Mouse (Mus musculus): ENCODE measurements at regions not wholly inside any gene's neighbourhood (a gene's known extent, or its start where the extent isn't known, plus 50 kb on each side); places are given as distances from the start of the nearest gene placed in this dataset.

GRCm38 (mm10) chr3:60266666-60267415 lies 185.2 kb downstream of the Sucnr1 start:
- H3K27me3 ChIP-seq (ENCODE audit: control insufficient read depth, insufficient read depth, insufficient read length): no peaks in the 10 kb centered on the region
- no peak overlapping the region for H3K4me2 ChIP-seq (ENCODE audit: low read depth)
- TF ChIP-seq CEBPB (IDR thresholded peaks at IDR 0.05; ENCODE audit: insufficient read depth, poor library complexity, severe bottlenecking) (no peak), POLR2A (IDR thresholded peaks at IDR 0.05; ENCODE audit: insufficient read length, low read depth) (no peak), MYOG (IDR thresholded peaks at IDR 0.05; ENCODE audit: control insufficient read depth in 1 of 3, insufficient read depth in 1 of 3, insufficient read length in 2 of 3, low read depth in 2 of 3) (no peak), USF1 (IDR thresholded peaks at IDR 0.05; ENCODE audit: low read depth) (no peak), TCF12 (IDR thresholded peaks at IDR 0.05; ENCODE audit: insufficient read depth, poor library complexity, severe bottlenecking) (no peak), REST (IDR thresholded peaks at IDR 0.05; ENCODE audit: insufficient read depth, insufficient read length) (no peak), POLR2AphosphoS2 (IDR thresholded peaks at IDR 0.05; ENCODE audit: insufficient read length, low read depth) (no peak), SRF (IDR thresholded peaks at IDR 0.05; ENCODE audit: control insufficient read depth, insufficient read length, low read depth) (no peak), MYOD1 (IDR thresholded peaks at IDR 0.05; ENCODE audit: control insufficient read depth in 1 of 3, insufficient read length in 2 of 3, low read depth in 2 of 3) (no peak), MAX (IDR thresholded peaks at IDR 0.05; ENCODE audit: low read depth) (no peak), E2F4 (IDR thresholded peaks at IDR 0.05; ENCODE audit: insufficient read depth) (no peak), TCF3 (IDR thresholded peaks at IDR 0.05; ENCODE audit: insufficient read length, low read depth) (no peak)
- no peak overlapping the region for H3ac ChIP-seq (ENCODE audit: control insufficient read depth, insufficient read length)
- no peaks in the 10 kb centered on the region for H3K79me2 ChIP-seq (ENCODE audit: control insufficient read depth, insufficient read depth)
- no peaks in the 10 kb centered on the region for H3K36me3 ChIP-seq (ENCODE audit: control insufficient read depth, insufficient read depth)
- H3K4me3 ChIP-seq: no peak overlapping the region

GRCm38 (mm10) chr3:60267416-60268174 lies 185.9 kb downstream of the Sucnr1 start:
- H3K79me2 ChIP-seq (ENCODE audit: control insufficient read depth, insufficient read depth): no peaks in the 10 kb centered on the region
- H3K4me2 ChIP-seq (ENCODE audit: low read depth): no peak overlapping the region
- H3K36me3 ChIP-seq (ENCODE audit: control insufficient read depth, insufficient read depth): no peaks in the 10 kb centered on the region
- H3K4me3 ChIP-seq: no peak overlapping the region
- no peaks in the 10 kb centered on the region for H3K27me3 ChIP-seq (ENCODE audit: control insufficient read depth, insufficient read depth, insufficient read length)
- no peak for TF ChIP-seq USF1 (IDR thresholded peaks at IDR 0.05; ENCODE audit: low read depth)
- no peak overlapping the region for H3ac ChIP-seq (ENCODE audit: control insufficient read depth, insufficient read length)

- no peak for TF ChIP-seq CEBPB (IDR thresholded peaks at IDR 0.05; ENCODE audit: insufficient read depth, poor library complexity, severe bottlenecking)
- TF ChIP-seq USF1 (IDR thresholded peaks at IDR 0.05; ENCODE audit: low read depth): no peak
- no peak for TF ChIP-seq POLR2A (IDR thresholded peaks at IDR 0.05; ENCODE audit: insufficient read length, low read depth)
- no peak for TF ChIP-seq POLR2AphosphoS2 (IDR thresholded peaks at IDR 0.05; ENCODE audit: insufficient read length, low read depth)
- TF ChIP-seq REST (IDR thresholded peaks at IDR 0.05; ENCODE audit: insufficient read depth, insufficient read length): no peak
- no peak for TF ChIP-seq TCF12 (IDR thresholded peaks at IDR 0.05; ENCODE audit: insufficient read depth, poor library complexity, severe bottlenecking)
- no peak for TF ChIP-seq MAX (IDR thresholded peaks at IDR 0.05; ENCODE audit: low read depth)
- no peak for TF ChIP-seq E2F4 (IDR thresholded peaks at IDR 0.05; ENCODE audit: insufficient read depth)
- no peak for TF ChIP-seq TCF3 (IDR thresholded peaks at IDR 0.05; ENCODE audit: insufficient read length, low read depth)
- no peak for TF ChIP-seq MYOD1 (IDR thresholded peaks at IDR 0.05; ENCODE audit: control insufficient read depth in 1 of 3, insufficient read length in 2 of 3, low read depth in 2 of 3)
- H3K36me3 ChIP-seq (ENCODE audit: control insufficient read depth, insufficient read depth): no peaks in the 10 kb centered on the region
Observed at GRCm38 (mm10) chr3:60270463-60270862, 188.8 kb downstream of the Sucnr1 start.

GRCm38 (mm10) chr3:60273744-60274143 lies 192.1 kb downstream of the Sucnr1 start:
- no peak overlapping the region for H3K4me3 ChIP-seq
- no peaks in the 10 kb centered on the region for H3K36me3 ChIP-seq (ENCODE audit: control insufficient read depth, insufficient read depth)
- H3K4me2 ChIP-seq (ENCODE audit: low read depth): no peak overlapping the region
- no peaks in the 10 kb centered on the region for H3K79me2 ChIP-seq (ENCODE audit: control insufficient read depth, insufficient read depth)
- no peak overlapping the region for H3ac ChIP-seq (ENCODE audit: control insufficient read depth, insufficient read length)
- TF ChIP-seq MAX (IDR thresholded peaks at IDR 0.05; ENCODE audit: low read depth) (no peak), TCF3 (IDR thresholded peaks at IDR 0.05; ENCODE audit: insufficient read length, low read depth) (no peak), USF1 (IDR thresholded peaks at IDR 0.05; ENCODE audit: low read depth) (no peak), MYOG (IDR thresholded peaks at IDR 0.05; ENCODE audit: control insufficient read depth in 1 of 3, insufficient read depth in 1 of 3, insufficient read length in 2 of 3, low read depth in 2 of 3) (no peak), POLR2A (IDR thresholded peaks at IDR 0.05; ENCODE audit: insufficient read length, low read depth) (no peak), SRF (IDR thresholded peaks at IDR 0.05; ENCODE audit: control insufficient read depth, insufficient read length, low read depth) (no peak), E2F4 (IDR thresholded peaks at IDR 0.05; ENCODE audit: insufficient read depth) (no peak), MYOD1 (IDR thresholded peaks at IDR 0.05; ENCODE audit: control insufficient read depth in 1 of 3, insufficient read length in 2 of 3, low read depth in 2 of 3) (no peak), POLR2AphosphoS2 (IDR thresholded peaks at IDR 0.05; ENCODE audit: insufficient read length, low read depth) (no peak), TCF12 (IDR thresholded peaks at IDR 0.05; ENCODE audit: insufficient read depth, poor library complexity, severe bottlenecking) (no peak)
- no peaks in the 10 kb centered on the region for H3K27me3 ChIP-seq (ENCODE audit: control insufficient read depth, insufficient read depth, insufficient read length)

More at GRCm38 (mm10) chr3:60270463-60270862, 188.8 kb downstream of the Sucnr1 start:
- H3K4me3 ChIP-seq: no peak overlapping the region
- H3ac ChIP-seq (ENCODE audit: control insufficient read depth, insufficient read length): no peak overlapping the region
- no peaks in the 10 kb centered on the region for H3K79me2 ChIP-seq (ENCODE audit: control insufficient read depth, insufficient read depth)
- no peaks in the 10 kb centered on the region for H3K27me3 ChIP-seq (ENCODE audit: control insufficient read depth, insufficient read depth, insufficient read length)
- H3K4me2 ChIP-seq (ENCODE audit: low read depth): no peak overlapping the region
